Mouse (Mus musculus) heart, postnatal 4 days (tissue): Measurements from ENCODE around the gene Mybbp1a. TPM values are rescaled to one million over a fixed set of nuclear protein-coding genes. Genes with fewer than 3 reads are reported as not detected.
A peak's percentile ranks its signal among the peaks of the same experiment; 100 is the strongest.

Experiments
- DNase-seq: peaks from one replicate; pipeline ENCODE4 v3.0.0; 2021
- total RNA-seq, 2 experiments: library from RNA; stranded (reverse); gene quantifications; 2 replicates each; pipeline ENCODE4 v1.2.3; 2021

The Mybbp1a gene
- total RNA-seq, 2 experiments from 2014 or later, result 55.6 to 55.9 TPM

GRCm38 (mm10) chr11:72481313-72481712 is 40.2 kb downstream of the Mybbp1a start:
- DNase-seq, result no peak

GRCm38 (mm10) chr11:72481952-72482351 is 40.8 kb downstream of the Mybbp1a start:
- no peak for DNase-seq

DNA sequence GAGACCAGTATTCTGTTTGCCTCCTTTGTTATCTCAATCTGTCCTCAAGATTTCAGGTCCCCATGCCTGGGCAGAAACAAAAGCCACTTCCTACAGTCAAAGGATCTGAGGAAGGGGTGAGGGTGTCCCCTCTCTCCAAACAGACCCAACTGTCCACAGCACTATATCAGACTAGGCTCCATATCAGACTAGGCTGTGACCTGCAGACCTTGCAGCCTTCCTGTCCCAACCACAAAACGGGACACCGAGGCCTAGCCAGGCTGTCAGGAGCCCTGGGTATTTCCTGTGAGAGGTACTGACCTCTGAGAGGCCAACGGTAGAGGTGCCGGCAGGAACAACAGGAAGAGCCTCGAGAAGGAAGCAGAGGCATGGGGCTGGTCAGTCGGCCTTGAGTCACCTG is 43.4 kb downstream of the Mybbp1a start:
- DNase-seq, result no peak

GRCm38 (mm10) chr11:72485157-72485556 is 44.0 kb downstream of the Mybbp1a start:
- no peak for DNase-seq

- DNase-seq, result no peak
These were observed 44.8 kb downstream of the Mybbp1a start for GRCm38 (mm10) chr11:72485960-72486359.

- DNase-seq, result no peak
These were observed 46.0 kb downstream of the Mybbp1a start for GRCm38 (mm10) chr11:72487171-72487570.

GRCm38 (mm10) chr11:72487739-72488138 is 46.6 kb downstream of the Mybbp1a start:
- DNase-seq, result no peak

DNA sequence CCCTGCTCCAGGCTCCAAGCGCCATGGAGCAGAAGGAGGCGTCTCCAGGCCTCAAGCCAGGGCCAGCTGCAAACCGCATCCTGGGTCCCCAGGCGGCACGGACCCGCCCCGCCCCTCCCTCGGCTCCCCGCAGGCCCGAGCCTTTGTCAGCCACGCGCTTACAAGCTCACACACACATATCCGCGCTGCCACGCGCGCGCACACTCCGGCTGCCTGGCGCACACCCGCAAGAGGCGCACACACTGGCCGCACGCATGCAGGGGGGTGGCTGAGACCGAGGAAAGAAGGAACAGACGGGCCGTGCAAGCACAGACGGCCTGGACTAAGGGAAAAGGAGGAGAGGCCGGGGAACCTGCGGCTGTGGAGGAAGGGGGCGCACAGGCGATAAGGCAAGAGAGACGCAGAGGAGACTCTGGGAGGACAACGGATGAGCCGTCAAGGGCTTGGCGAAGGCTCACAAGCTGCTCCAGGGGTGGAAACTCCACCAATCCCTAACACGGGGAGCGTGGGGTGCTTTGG is 47.7 kb downstream of the Mybbp1a start:
- peak; percentile 28 for DNase-seq

DNA sequence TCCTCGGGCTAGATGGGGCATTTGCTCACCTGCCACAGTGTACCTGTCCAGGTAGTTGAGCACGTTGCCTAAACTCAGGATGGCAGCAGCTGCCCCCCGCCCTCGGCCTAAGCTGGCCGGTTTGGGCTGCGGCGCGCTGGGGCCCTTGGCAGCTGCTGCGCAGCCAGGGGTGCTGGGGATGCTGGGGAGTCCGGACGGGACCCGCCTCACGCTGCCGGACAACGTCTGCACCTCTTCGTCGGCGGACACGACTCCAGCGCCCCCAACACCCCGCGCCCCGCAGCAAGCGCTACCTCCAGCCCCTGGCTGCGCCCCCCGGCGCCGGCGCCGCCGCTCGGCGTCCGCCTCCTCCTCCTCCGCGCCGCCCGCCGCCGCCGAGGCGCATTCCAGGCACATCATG is 48.2 kb downstream of the Mybbp1a start:
- DNase-seq, result no peak

DNA sequence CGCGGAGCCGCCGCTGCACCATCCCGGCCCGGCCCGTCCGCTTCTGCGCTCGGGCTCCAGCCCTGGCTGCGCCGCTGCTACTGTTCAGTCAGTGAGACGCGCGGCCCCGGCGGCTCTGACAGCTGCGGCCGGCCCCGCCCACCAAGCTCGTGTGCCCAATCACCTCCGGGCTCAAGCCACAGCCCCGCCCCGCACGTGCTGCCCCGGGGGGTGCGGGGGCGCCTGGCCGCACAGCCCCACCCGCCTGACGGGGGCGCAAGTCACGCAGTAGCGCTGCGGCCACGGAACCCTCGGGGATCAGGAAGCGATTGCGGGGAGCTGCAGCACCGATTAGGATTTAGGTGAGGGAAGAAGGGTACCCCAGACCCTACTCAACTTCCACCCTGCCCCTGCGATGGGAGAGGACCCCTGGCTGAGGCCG is 48.7 kb downstream of the Mybbp1a start, which contains the start of gene Spns2:
Spns2 (minus strand) TSS at position 24 of the 421 bp plus-strand sequence.
- peak; percentile 93 for DNase-seq

GRCm38 (mm10) chr11:72491130-72491960 is 50.2 kb downstream of the Mybbp1a start:
- no peak for DNase-seq

DNA sequence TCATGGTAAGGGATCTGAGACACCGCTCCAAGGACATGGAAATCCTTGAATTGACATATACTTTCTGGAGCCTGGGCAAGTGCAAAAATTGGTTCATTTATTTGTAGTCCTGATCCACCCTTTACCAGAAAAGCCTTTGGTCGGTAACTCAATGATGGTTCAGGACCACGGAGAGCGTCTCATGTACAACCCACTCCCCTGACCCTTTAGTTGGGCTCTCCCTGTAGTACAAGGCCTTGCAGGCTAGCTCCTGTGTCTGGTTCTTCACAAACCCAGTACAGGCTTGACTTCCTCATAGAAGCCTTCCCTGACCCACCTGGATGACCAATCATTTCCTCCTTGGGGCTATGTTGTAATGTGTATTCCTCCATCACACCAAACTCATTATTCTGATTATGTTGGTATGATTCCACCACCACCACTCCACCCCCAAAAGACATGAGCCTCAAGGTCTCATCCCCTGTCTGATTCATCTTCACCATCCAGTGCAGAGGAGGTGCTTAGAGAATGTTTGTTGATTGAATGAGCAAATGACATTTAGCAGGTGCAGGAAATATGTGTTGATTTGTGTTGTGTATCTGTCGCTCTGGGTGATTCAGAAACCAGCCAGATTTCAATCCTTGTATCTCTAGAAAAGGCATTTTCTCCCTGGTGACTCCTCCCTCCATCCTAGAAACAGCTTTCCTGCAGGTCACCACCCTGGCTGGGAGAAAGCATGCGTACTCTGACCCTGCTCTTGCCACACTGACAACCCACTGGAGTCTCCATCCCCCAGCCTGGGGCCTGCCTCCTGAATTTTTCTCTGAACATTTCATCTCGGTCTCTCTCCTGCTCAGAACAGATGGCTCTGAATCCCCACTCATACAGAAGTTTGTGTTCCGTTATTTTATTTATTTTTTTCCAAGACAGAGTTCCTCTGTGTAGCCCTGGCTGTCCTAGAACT is 53.2 kb downstream of the Mybbp1a start:
- no peak for DNase-seq

GRCm38 (mm10) chr11:72496066-72496465 is 54.9 kb downstream of the Mybbp1a start:
- DNase-seq, result no peak

DNA sequence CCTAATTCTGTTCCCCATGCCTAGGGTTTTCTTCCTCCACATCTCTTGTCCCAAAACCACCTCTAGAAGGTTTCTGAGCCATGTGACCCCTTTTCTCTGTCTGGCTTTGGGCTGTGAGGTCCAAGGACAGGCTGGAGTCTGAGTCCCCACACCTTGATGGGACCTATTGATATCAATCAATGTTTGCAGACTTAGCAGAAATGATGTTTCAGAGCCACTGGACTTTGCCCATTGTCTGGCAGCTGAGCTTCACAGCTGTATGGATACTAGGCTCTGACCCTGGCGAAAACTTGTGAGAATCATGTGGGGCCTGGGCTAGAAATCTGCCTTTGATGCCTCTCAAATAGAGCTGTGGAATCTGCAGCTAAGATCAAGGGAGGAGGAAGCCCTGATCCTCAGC is 55.6 kb downstream of the Mybbp1a start:
- DNase-seq, result no peak

DNA sequence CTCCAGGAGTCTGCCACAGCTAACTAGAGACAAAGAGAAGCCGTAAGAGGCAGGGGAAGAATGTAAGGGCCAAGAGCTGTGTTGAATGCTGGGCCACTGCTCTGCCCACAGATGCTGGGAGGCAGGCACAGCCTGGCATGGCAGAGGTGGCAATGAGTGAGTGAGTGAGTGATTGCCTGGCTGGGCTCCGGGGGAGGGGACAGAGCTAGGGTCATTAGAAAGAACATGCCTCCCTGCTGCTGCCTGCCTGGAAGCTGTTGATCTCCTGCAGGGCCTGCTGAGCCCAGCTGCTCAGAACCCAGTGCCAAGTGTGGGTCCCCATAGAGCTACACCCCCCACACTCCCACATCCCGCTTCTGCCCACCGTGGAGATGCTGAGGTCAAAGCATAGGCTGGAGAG is 56.2 kb downstream of the Mybbp1a start:
- DNase-seq, result no peak

DNA sequence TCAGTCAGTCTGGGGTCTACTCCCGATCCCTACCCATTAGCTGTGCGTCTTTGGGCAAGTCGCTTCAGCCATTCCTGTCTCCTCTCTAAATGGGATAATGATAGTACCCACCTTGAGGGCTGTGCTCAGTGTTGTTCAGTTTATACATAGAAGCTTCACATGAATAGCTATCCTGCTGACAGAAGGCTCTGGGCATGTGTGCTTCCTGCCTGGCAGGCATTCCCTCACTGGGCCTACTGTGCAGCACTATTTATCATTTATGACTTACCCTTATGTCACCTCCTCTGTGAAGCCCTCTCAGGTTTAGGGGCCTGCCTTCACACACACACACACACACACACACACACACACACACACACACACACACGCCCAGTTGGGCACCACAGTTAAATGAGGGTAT is 59.0 kb downstream of the Mybbp1a start:
- no peak for DNase-seq

Other genes with a start within 250 kb of the Mybbp1a start
- gene Gm43951, start 234.5 kb upstream of the Mybbp1a start, total RNA-seq, result under 1 TPM; 0.45 TPM
- 1 to 10 TPM; 6.0 to 7.4 TPM for gene 4933427D14Rik, start 233.9 kb upstream of the Mybbp1a start, total RNA-seq
- gene Txndc17, start 233.8 kb upstream of the Mybbp1a start, total RNA-seq, result 10 to 100 TPM; 47.4 to 48.7 TPM
- gene Med31, start 225.8 kb upstream of the Mybbp1a start, total RNA-seq, result 10 to 100 TPM; 12.0 to 12.5 TPM
- gene Slc13a5, start 174.1 kb upstream of the Mybbp1a start, total RNA-seq, result under 1 TPM; 0.38 to 0.50 TPM
- gene Xaf1, start 139.7 kb upstream of the Mybbp1a start, total RNA-seq, result 1 to 10 TPM; 7.6 to 7.7 TPM
- not detected for gene Fbxo39, start 126.9 kb upstream of the Mybbp1a start, total RNA-seq
- gene Tekt1, start 78.9 kb upstream of the Mybbp1a start, total RNA-seq, result under 1 TPM; 0.26 to 0.50 TPM
- 10 to 100 TPM; 62.2 to 63.4 TPM for gene Smtnl2, start 29.6 kb upstream of the Mybbp1a start, total RNA-seq
- gene Ggt6, start 5.8 kb upstream of the Mybbp1a start, total RNA-seq, result not detected
- gene Spns2, start 48.5 kb downstream of the Mybbp1a start, total RNA-seq, result 10 to 100 TPM; 17.0 to 18.0 TPM
- under 1 TPM in 1 of 2 experiments, not detected in 1; 0.12 TPM for gene Spns3, start 109.2 kb downstream of the Mybbp1a start, total RNA-seq
- gene Ube2g1, start 165.9 kb downstream of the Mybbp1a start, total RNA-seq, result 10 to 100 TPM; 57.8 to 62.5 TPM
- gene Ankfy1, start 248.7 kb downstream of the Mybbp1a start, total RNA-seq, result 10 to 100 TPM; 30.6 to 30.7 TPM